Comparison of ENCODE assay signal across 23 mouse cellular contexts in the genomic region with DNA sequence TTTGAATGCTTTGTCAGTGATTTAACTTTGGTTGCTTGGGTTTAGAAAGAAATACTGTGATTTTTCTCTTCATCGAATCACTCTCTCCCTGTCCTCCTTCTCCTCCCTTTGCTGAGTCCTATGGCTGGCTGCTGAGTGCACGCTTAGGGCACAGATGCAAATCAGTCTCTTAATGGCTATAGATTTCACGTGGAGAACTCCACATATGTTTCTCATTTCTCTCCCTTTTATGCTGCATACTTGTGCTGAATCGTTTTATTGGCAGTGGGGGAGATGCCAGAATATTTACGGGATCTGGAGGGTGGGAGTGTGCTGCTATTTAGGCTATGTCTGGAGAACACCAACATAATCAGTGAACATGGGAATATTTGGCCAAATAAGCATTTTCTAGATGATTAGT.
A peak's percentile ranks its signal among the peaks of the same experiment; 100 is the strongest.
DNase-seq lines count a peak whose midpoint lies in the region; ATAC-seq lines count a peak whose summit lies in the region.
"Had no signal": no experiment of that assay in that cellular context is flagged by ENCODE, and none has a peak within 500 bp of the region (broad histone marks: within the 10 kb centered on the region; RNA-seq: fewer than 3 reads in every experiment).

No protein-coding gene starts in this region.

- WGBS in forebrain, embryonic 10.5 days = 64% methylated on average over 4 of the region's 5 CpGs
- 66% methylated on average over 5 of the region's 5 CpGs for WGBS in forebrain, embryonic 12.5 days
- 24% methylated on average over 5 of the region's 5 CpGs for WGBS in embryonic facial prominence, embryonic 14.5 days
- 14% methylated on average over 5 of the region's 5 CpGs for WGBS in limb, embryonic 11.5 days
- WGBS in midbrain, embryonic 10.5 days = 74% methylated on average over 4 of the region's 5 CpGs

- H3K9me3 ChIP-seq in forebrain, embryonic 10.5 days = no peaks in the 10 kb centered on the region
- H3K9me3 ChIP-seq in forebrain, embryonic 12.5 days = no peaks in the 10 kb centered on the region
- no peaks in the 10 kb centered on the region for H3K9me3 ChIP-seq in embryonic facial prominence, embryonic 14.5 days (ENCODE audit: control insufficient read depth, low read length)
- no peaks in the 10 kb centered on the region for H3K9me3 ChIP-seq in limb, embryonic 11.5 days (ENCODE audit: control insufficient read depth, low read length)
- no peaks in the 10 kb centered on the region for H3K9me3 ChIP-seq in midbrain, embryonic 10.5 days (replicated peaks)
- H3K9me3 ChIP-seq: forebrain, embryonic 15.5 days; heart, embryonic 15.5 days; hindbrain, embryonic 13.5 days; midbrain, embryonic 13.5 days; neural tube, embryonic 12.5 days had no signal

- H3K4me2 ChIP-seq in forebrain, embryonic 12.5 days = no peak overlapping the region
- no peak overlapping the region for H3K4me2 ChIP-seq in embryonic facial prominence, embryonic 14.5 days (ENCODE audit: low read depth, low read length)
- H3K4me2 ChIP-seq in limb, embryonic 11.5 days (ENCODE audit: low read depth, severe bottlenecking) = 0 out of 2 replicates have a peak overlapping the region, but pooled peaks have one; percentile 4
- H3K4me2 ChIP-seq: forebrain, embryonic 15.5 days; heart, embryonic 15.5 days; hindbrain, embryonic 13.5 days; liver, embryonic 11.5 days; midbrain, embryonic 13.5 days; neural tube, embryonic 12.5 days had no signal

- H3K27ac ChIP-seq in forebrain, embryonic 10.5 days = peak overlapping the region; percentile 63
- no peak overlapping the region for H3K27ac ChIP-seq in forebrain, embryonic 12.5 days
- no peak overlapping the region for H3K27ac ChIP-seq in embryonic facial prominence, embryonic 14.5 days (replicated peaks; ENCODE audit: low read depth, low read length)
- no peak overlapping the region for H3K27ac ChIP-seq in limb, embryonic 11.5 days (replicated peaks; ENCODE audit: low read depth, low read length)
- H3K27ac ChIP-seq in midbrain, embryonic 10.5 days (replicated peaks) = no peak overlapping the region
- H3K27ac ChIP-seq: forebrain, embryonic 15.5 days; heart, embryonic 15.5 days; hindbrain, embryonic 13.5 days; midbrain, embryonic 13.5 days; neural tube, embryonic 12.5 days had no signal

- no peaks in the 10 kb centered on the region for H3K36me3 ChIP-seq in forebrain, embryonic 10.5 days (replicated peaks)
- H3K36me3 ChIP-seq in forebrain, embryonic 12.5 days (replicated peaks) = no peaks in the 10 kb centered on the region
- no peaks in the 10 kb centered on the region for H3K36me3 ChIP-seq in embryonic facial prominence, embryonic 14.5 days (ENCODE audit: control insufficient read depth, insufficient read depth, low read length)
- H3K36me3 ChIP-seq in limb, embryonic 11.5 days (ENCODE audit: control insufficient read depth, insufficient read depth, low read length) = no peaks in the 10 kb centered on the region
- H3K36me3 ChIP-seq in midbrain, embryonic 10.5 days = no peaks in the 10 kb centered on the region
- H3K36me3 ChIP-seq: forebrain, embryonic 15.5 days; heart, embryonic 15.5 days; hindbrain, embryonic 13.5 days; midbrain, embryonic 13.5 days; neural tube, embryonic 12.5 days had no signal

- ATAC-seq in forebrain, embryonic 12.5 days (ENCODE audit: low FRiP score) = no peak
- peak; percentile 83 for ATAC-seq in embryonic facial prominence, embryonic 14.5 days (ENCODE audit: low read depth)
- ATAC-seq in limb, embryonic 11.5 days (ENCODE audit: insufficient number of reproducible peaks, low FRiP score, low TSS enrichment, low read depth) = peak; percentile 78; the same call in 1 of the 2 replicates
- ATAC-seq in granulocyte monocyte progenitor cell, adult 5-6 weeks (replicated peaks; ENCODE audit: poor library complexity, severe bottlenecking) = no peak
- ATAC-seq: forebrain, embryonic 15.5 days; liver, postnatal 0 days; midbrain, embryonic 13.5 days had no signal

- H3K4me3 ChIP-seq in forebrain, embryonic 10.5 days = no peak overlapping the region
- no peak overlapping the region for H3K4me3 ChIP-seq in forebrain, embryonic 12.5 days (replicated peaks)
- no peak overlapping the region for H3K4me3 ChIP-seq in embryonic facial prominence, embryonic 14.5 days (ENCODE audit: low read depth, low read length)
- H3K4me3 ChIP-seq in limb, embryonic 11.5 days (ENCODE audit: low read depth, low read length) = no peak overlapping the region
- no peak overlapping the region for H3K4me3 ChIP-seq in midbrain, embryonic 10.5 days
- H3K4me3 ChIP-seq: forebrain, embryonic 15.5 days; heart, embryonic 15.5 days; hindbrain, embryonic 13.5 days; midbrain, embryonic 13.5 days; neural tube, embryonic 12.5 days had no signal

- no peak for DNase-seq in forebrain, embryonic 10.5 days (ENCODE audit: extremely low spot score, low spot score)
- DNase-seq in embryonic facial prominence, embryonic 14.5 days (ENCODE audit: low spot score) = peak; percentile 93
- DNase-seq in limb, embryonic 11.5 days (ENCODE audit: low spot score) = peak; percentile 66
- no peak for DNase-seq in heart, adult 11 months
- no peak for DNase-seq in midbrain, embryonic 10.5 days (ENCODE audit: low spot score)
- no peak for DNase-seq in heart, adult 8-10 months (ENCODE audit: low spot score)
- DNase-seq: adrenal gland, postnatal 14 days; cerebellum, adult 9-10 months; gastrocnemius, postnatal 25 days; heart, postnatal 36 days; kidney, adult 2 months; kidney, postnatal 10 days; liver, postnatal 0 days; lung, postnatal 10 days; right cerebral cortex, postnatal 14 days had no signal

- H3K27me3 ChIP-seq in forebrain, embryonic 10.5 days (ENCODE audit: poor library complexity, severe bottlenecking) = no peaks in the 10 kb centered on the region
- no peaks in the 10 kb centered on the region for H3K27me3 ChIP-seq in forebrain, embryonic 12.5 days
- H3K27me3 ChIP-seq in embryonic facial prominence, embryonic 14.5 days (replicated peaks; ENCODE audit: control insufficient read depth, insufficient read depth, low read length) = no peaks in the 10 kb centered on the region
- H3K27me3 ChIP-seq in limb, embryonic 11.5 days (ENCODE audit: control insufficient read depth, insufficient read depth, low read length) = no peaks in the 10 kb centered on the region
- no peaks in the 10 kb centered on the region for H3K27me3 ChIP-seq in midbrain, embryonic 10.5 days (ENCODE audit: low read depth, poor library complexity, severe bottlenecking)
- H3K27me3 ChIP-seq: forebrain, embryonic 15.5 days; heart, embryonic 15.5 days; hindbrain, embryonic 13.5 days; midbrain, embryonic 13.5 days; neural tube, embryonic 12.5 days had no signal

- H3K9ac ChIP-seq in forebrain, embryonic 12.5 days = no peak overlapping the region
- no peak overlapping the region for H3K9ac ChIP-seq in embryonic facial prominence, embryonic 14.5 days (ENCODE audit: low read depth, low read length)
- H3K9ac ChIP-seq in limb, embryonic 11.5 days (ENCODE audit: low read length) = no peak overlapping the region
- H3K9ac ChIP-seq: forebrain, embryonic 15.5 days; heart, embryonic 15.5 days; hindbrain, embryonic 13.5 days; liver, postnatal 0 days; midbrain, embryonic 13.5 days; neural tube, embryonic 12.5 days had no signal

- H3K4me1 ChIP-seq in forebrain, embryonic 10.5 days = 0 out of 2 replicates have a peak, but pooled peaks cover 7% of the 10 kb centered on the region
- H3K4me1 ChIP-seq in forebrain, embryonic 12.5 days = no peaks in the 10 kb centered on the region
- peaks cover 2% of the 10 kb centered on the region; the same call in 1 of the 2 replicates for H3K4me1 ChIP-seq in embryonic facial prominence, embryonic 14.5 days (ENCODE audit: control insufficient read depth, insufficient read depth, low read length)
- H3K4me1 ChIP-seq in limb, embryonic 11.5 days (ENCODE audit: control insufficient read depth, insufficient read depth, low read length) = peaks cover 12% of the 10 kb centered on the region
- no peaks in the 10 kb centered on the region for H3K4me1 ChIP-seq in midbrain, embryonic 10.5 days
- H3K4me1 ChIP-seq: forebrain, embryonic 15.5 days; heart, embryonic 15.5 days; hindbrain, embryonic 13.5 days; midbrain, embryonic 13.5 days; neural tube, embryonic 12.5 days had no signal

Comparison
In these comparisons a context has a peak if more than half of its experiments do, and no peak if none do; other contexts are left out.
1. DNase-seq: peak in embryonic facial prominence, embryonic 14.5 days (single experiment) and limb, embryonic 11.5 days (single experiment); none in forebrain, embryonic 10.5 days (single experiment), heart, adult 11 months (single experiment), midbrain, embryonic 10.5 days (single experiment) and heart, adult 8-10 months (single experiment).
2. ATAC-seq: peak in embryonic facial prominence, embryonic 14.5 days (single experiment) and limb, embryonic 11.5 days (single experiment); none in forebrain, embryonic 12.5 days (single experiment) and granulocyte monocyte progenitor cell, adult 5-6 weeks (single experiment).